Mouse (Mus musculus) cortical plate, adult 2 months (tissue): Measurements from ENCODE around the gene Ccdc152. TPM values are rescaled to one million over a fixed set of nuclear protein-coding genes. Genes with fewer than 3 reads are reported as not detected.
"Not testable (repeated sequence)": the region's sequence is repeated elsewhere in the genome, so short reads cannot be mapped to it uniquely, and the experiment has no call there.

ENCODE experiments used
- H3K27ac ChIP-seq: fragments of 200-500 bp; 2 replicates; pipeline ENCODE4 v1.5.1; 2012; ENCODE audit warnings: low read length, control low read depth, inconsistent platforms; ENCODE audit not compliant: insufficient read depth
- H3K4me1 ChIP-seq: fragments of 200-500 bp; 2 replicates; pipeline ENCODE4 v1.6.1; 2011; ENCODE audit warnings: low read length; ENCODE audit not compliant: control insufficient read depth, insufficient read depth
- H3K4me3 ChIP-seq: fragments of 200-500 bp; 2 replicates; pipeline ENCODE4 v1.5.1; 2011; ENCODE audit warnings: mild to moderate bottlenecking, low read length, control low read depth; ENCODE audit not compliant: insufficient read depth
- CTCF ChIP-seq: fragments of 200-500 bp; IDR thresholded peaks from 2 replicates; pipeline ENCODE4 v1.5.1; 2011; ENCODE audit warnings: mild to moderate bottlenecking, control low read depth, low read length; ENCODE audit not compliant: insufficient read depth; ENCODE audit errors: extremely low read depth
- POLR2A ChIP-seq: fragments of 200-500 bp; IDR thresholded peaks from 2 replicates; pipeline ENCODE4 v1.6.1; 2011; ENCODE audit warnings: mild to moderate bottlenecking, low read length, control low read depth; ENCODE audit not compliant: insufficient read depth; ENCODE audit errors: extremely low read depth
- polyA plus RNA-seq: library from polyadenylated mRNA; depleted of rRNA; stranded (reverse); fragments of >200 nt; gene quantifications from 2 replicates; pipeline ENCODE4 v1.2.3, GENCODE M21; 2012

Ccdc152 gene
- polyA plus RNA-seq, 1 experiment = 1.4 TPM

GRCm38 (mm10) chr15:3264828-3265227, 38.5 kb downstream of the Ccdc152 start:
- TF ChIP-seq POLR2A (no peak), CTCF (no peak)
- Histone ChIP-seq H3K27ac (no peak overlapping the region), H3K4me3 (no peak overlapping the region), H3K4me1 (no peaks in the 10 kb centered on the region; the same call in 1 of the 2 replicates)

- Histone ChIP-seq H3K4me1 (no peaks in the 10 kb centered on the region), H3K27ac (no peak overlapping the region), H3K4me3 (no peak overlapping the region)
- TF ChIP-seq CTCF (no peak), POLR2A (no peak)
Measured at GRCm38 (mm10) chr15:3264293-3264692, 39.0 kb downstream of the Ccdc152 start.

GRCm38 (mm10) chr15:3262883-3263282, 40.4 kb downstream of the Ccdc152 start:
- Histone ChIP-seq H3K4me1 (no peaks in the 10 kb centered on the region), H3K4me3 (no peak overlapping the region), H3K27ac (no peak overlapping the region)
- TF ChIP-seq POLR2A = no peak
- TF ChIP-seq CTCF = no peak

- TF ChIP-seq CTCF (no peak), POLR2A (no peak)
- no peak overlapping the region for H3K4me3 ChIP-seq
- H3K27ac ChIP-seq = no peak overlapping the region
- H3K4me1 ChIP-seq = no peaks in the 10 kb centered on the region
Measured at GRCm38 (mm10) chr15:3260309-3260708, 43.0 kb downstream of the Ccdc152 start.

GRCm38 (mm10) chr15:3259025-3259424, 44.3 kb downstream of the Ccdc152 start:
- TF ChIP-seq POLR2A = no peak
- no peak for TF ChIP-seq CTCF
- no peak overlapping the region for H3K27ac ChIP-seq
- H3K4me3 ChIP-seq = no peak overlapping the region
- no peaks in the 10 kb centered on the region for H3K4me1 ChIP-seq

GRCm38 (mm10) chr15:3251718-3252067, 51.6 kb downstream of the Ccdc152 start:
- Histone ChIP-seq H3K4me1 (no peaks in the 10 kb centered on the region), H3K27ac (no peak overlapping the region), H3K4me3 (no peak overlapping the region)
- TF ChIP-seq POLR2A (no peak), CTCF (no peak)

- Histone ChIP-seq H3K27ac (peak overlapping the region; percentile 48), H3K4me1 (no peaks in the 10 kb centered on the region), H3K4me3 (no peak overlapping the region)
- TF ChIP-seq POLR2A (no peak), CTCF (no peak)
Measured at GRCm38 (mm10) chr15:3251031-3251717, 52.2 kb downstream of the Ccdc152 start.

GRCm38 (mm10) chr15:3250620-3251019, 52.7 kb downstream of the Ccdc152 start:
- no peak overlapping the region for H3K27ac ChIP-seq
- no peaks in the 10 kb centered on the region for H3K4me1 ChIP-seq
- no peak overlapping the region for H3K4me3 ChIP-seq
- no peak for TF ChIP-seq POLR2A
- TF ChIP-seq CTCF = no peak

GRCm38 (mm10) chr15:3245036-3245435, 58.3 kb downstream of the Ccdc152 start:
- not testable (repeated sequence) for H3K4me1 ChIP-seq, H3K27ac ChIP-seq, H3K4me3 ChIP-seq

- Histone ChIP-seq H3K4me3 (no peak overlapping the region), H3K27ac (peak overlapping the region; percentile 70; the same call in 1 of the 2 replicates), H3K4me1 (peaks cover 4% of the 10 kb centered on the region; the same call in 1 of the 2 replicates)
- TF ChIP-seq CTCF = no peak
- no peak for TF ChIP-seq POLR2A
Measured at GRCm38 (mm10) chr15:3237963-3238362, 65.4 kb downstream of the Ccdc152 start.

- H3K27ac ChIP-seq = no peak overlapping the region
- TF ChIP-seq CTCF (no peak), POLR2A (no peak)
- peaks cover 4% of the 10 kb centered on the region; the same call in 1 of the 2 replicates for H3K4me1 ChIP-seq
- no peak overlapping the region for H3K4me3 ChIP-seq
Measured at GRCm38 (mm10) chr15:3236338-3236737, 67.0 kb downstream of the Ccdc152 start.
